In the genomic region with DNA sequence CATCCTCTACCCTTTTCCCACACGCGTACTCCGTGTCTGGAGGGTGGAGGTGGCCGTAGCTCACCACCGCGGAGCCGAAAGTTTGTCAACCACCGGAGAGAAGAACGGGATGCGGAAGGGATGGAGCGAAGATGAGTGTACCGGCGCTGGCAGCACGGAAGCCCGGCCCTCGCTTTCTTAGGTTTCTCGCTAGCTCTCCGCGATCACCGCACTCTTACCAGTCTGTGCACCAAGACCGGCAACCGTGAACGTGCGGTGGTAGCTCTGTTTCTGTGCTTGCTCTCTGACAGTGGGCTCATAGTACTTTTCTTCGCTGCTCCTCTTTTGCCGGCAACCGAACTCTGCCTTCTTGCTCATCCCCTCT, we compare ENCODE assay signal across 8 mouse cellular contexts. TPM values are rescaled to one million over a fixed set of nuclear protein-coding genes. Genes with fewer than 3 reads are reported as not detected.
DNase-seq lines count a peak whose midpoint lies in the region; ATAC-seq lines count a peak whose summit lies in the region.

No protein-coding gene starts in this region.

- WGBS in lung, embryonic 16.5 days = under 1% methylated on average over 27 of the region's 27 CpGs
- under 1% methylated on average over 27 of the region's 27 CpGs for whole genome bisulfite sequencing in limb, embryonic 10.5 days
- WGBS in neural tube, embryonic 15.5 days = 0% methylated on average over 27 of the region's 27 CpGs

- H3K4me3 ChIP-seq in lung, embryonic 16.5 days (ENCODE audit: low read length) = peak overlapping the region; percentile 91
- peak overlapping the region; percentile 79 for H3K4me3 ChIP-seq in limb, embryonic 10.5 days
- H3K4me3 ChIP-seq in neural tube, embryonic 15.5 days (replicated peaks) = peak overlapping the region; percentile 87

- peak overlapping the region; percentile 98 for H3K27ac ChIP-seq in lung, embryonic 16.5 days (ENCODE audit: low read length)
- H3K27ac ChIP-seq in limb, embryonic 10.5 days = peak overlapping the region; percentile 87
- peak overlapping the region; percentile 93 for H3K27ac ChIP-seq in neural tube, embryonic 15.5 days (replicated peaks)

- H3K36me3 ChIP-seq in lung, embryonic 16.5 days (ENCODE audit: control insufficient read depth, insufficient read depth, low read length) = no peaks in the 10 kb centered on the region
- no peaks in the 10 kb centered on the region for H3K36me3 ChIP-seq in limb, embryonic 10.5 days
- H3K36me3 ChIP-seq in neural tube, embryonic 15.5 days = no peaks in the 10 kb centered on the region

- no peak for DNase-seq in lung, adult 18-20 months
- DNase-seq in limb, embryonic 10.5 days (ENCODE audit: low spot score) = no peak
- no peak for DNase-seq in left cerebral cortex, adult 18-20 months (ENCODE audit: low spot score in 2 of 2)
- DNase-seq in thymus, postnatal 0 days (ENCODE audit: low spot score) = no peak
- no peak for DNase-seq in left cerebral cortex, postnatal 36 days (ENCODE audit: low spot score in 2 of 2)

- H3K9me3 ChIP-seq in lung, embryonic 16.5 days (ENCODE audit: control insufficient read depth, low read length) = no peaks in the 10 kb centered on the region
- H3K9me3 ChIP-seq in limb, embryonic 10.5 days (replicated peaks) = no peaks in the 10 kb centered on the region
- H3K9me3 ChIP-seq in neural tube, embryonic 15.5 days (replicated peaks) = no peaks in the 10 kb centered on the region

- peaks cover 23% of the 10 kb centered on the region for H3K4me1 ChIP-seq in lung, embryonic 16.5 days (replicated peaks; ENCODE audit: control insufficient read depth, insufficient read depth, low read length)
- peaks cover 30% of the 10 kb centered on the region for H3K4me1 ChIP-seq in limb, embryonic 10.5 days
- H3K4me1 ChIP-seq in neural tube, embryonic 15.5 days = peaks cover 32% of the 10 kb centered on the region

- no peaks in the 10 kb centered on the region for H3K27me3 ChIP-seq in lung, embryonic 16.5 days (ENCODE audit: control insufficient read depth, insufficient read depth, low read depth, low read length)
- H3K27me3 ChIP-seq in limb, embryonic 10.5 days (ENCODE audit: low read depth, poor library complexity, severe bottlenecking) = no peaks in the 10 kb centered on the region
- peaks cover 3% of the 10 kb centered on the region; the same call in 1 of the 2 replicates for H3K27me3 ChIP-seq in neural tube, embryonic 15.5 days (replicated peaks)

- peak overlapping the region; percentile 60 for H3K4me2 ChIP-seq in lung, embryonic 16.5 days (ENCODE audit: low read depth, low read length)
- peak overlapping the region; percentile 87 for H3K4me2 ChIP-seq in neural tube, embryonic 15.5 days

- intact Hi-C loops in left cerebral cortex, postnatal 36 days (cut with DNase I) = no loop called here

- peak; percentile 26 for ATAC-seq in lung, embryonic 16.5 days (ENCODE audit: low read depth)
- 0 out of 2 replicates have a peak, but pooled peaks have one; percentile 14 for ATAC-seq in erythroid progenitor cell, adult 5-6 weeks (replicated peaks; ENCODE audit: low FRiP score, poor library complexity, severe bottlenecking)
- peak; percentile 70 for ATAC-seq in neural tube, embryonic 15.5 days (ENCODE audit: low FRiP score)

- peak overlapping the region; percentile 86 for H3K9ac ChIP-seq in lung, embryonic 16.5 days (ENCODE audit: low read length)
- H3K9ac ChIP-seq in neural tube, embryonic 15.5 days (replicated peaks) = peak overlapping the region; percentile 66

RNA-seq across cellular contexts. Expression of a gene that starts 0.5 kb away (rescaled TPM):
- 65.4 and 65.6 TPM in 2 replicates for polyA plus RNA-seq in lung, embryonic 16.5 days (2015; fragmentation: Nextera tagmentation; extraction: Ambion mirVana)
- total RNA-seq in erythroid progenitor cell, adult 5-6 weeks (2015; ENCODE audit: low replicate concordance) = 4.2 and 5.8 TPM in 2 replicates
- 3.4 and 4.0 TPM in 2 replicates for total RNA-seq in erythroid progenitor cell, adult 5-6 weeks (2017; ENCODE audit: low replicate concordance)
- polyA plus RNA-seq in limb, embryonic 10.5 days (2016; fragmentation: Nextera tagmentation; extraction: Ambion mirVana) = 25.6 and 30.3 TPM in 2 replicates
- 21.9 and 28.3 TPM in 2 replicates for polyA plus RNA-seq in neural tube, embryonic 15.5 days (2015; fragmentation: Nextera tagmentation; extraction: Ambion mirVana)
- 10 to 100 TPM; 18.2 to 20.1 TPM for total RNA-seq in left cerebral cortex, adult 18-20 months (2021)
- polyA plus RNA-seq in thymus, postnatal 0 days (2015; fragmentation: Nextera tagmentation; extraction: Ambion mirVana) = 49.5 and 50.5 TPM in 2 replicates
- 10 to 100 TPM; 16.7 to 17.4 TPM for total RNA-seq in left cerebral cortex, postnatal 36 days (2021)

RNA-seq across cellular contexts. Expression of a gene that starts 10.5 kb away (rescaled TPM):
- 0.23 and 0.28 TPM in 2 replicates for polyA plus RNA-seq in lung, embryonic 16.5 days (2015; fragmentation: Nextera tagmentation; extraction: Ambion mirVana)
- total RNA-seq in erythroid progenitor cell, adult 5-6 weeks (2015; ENCODE audit: low replicate concordance) = not detected in 2 replicates
- not detected in 2 replicates for total RNA-seq in erythroid progenitor cell, adult 5-6 weeks (2017; ENCODE audit: low replicate concordance)
- polyA plus RNA-seq in limb, embryonic 10.5 days (2016; fragmentation: Nextera tagmentation; extraction: Ambion mirVana) = not detected in 2 replicates
- 0.14 and 0.22 TPM in 2 replicates for polyA plus RNA-seq in neural tube, embryonic 15.5 days (2015; fragmentation: Nextera tagmentation; extraction: Ambion mirVana)
- total RNA-seq in left cerebral cortex, adult 18-20 months (2021) = under 1 TPM in 1 of 2 experiments, not detected in 1; 0.09 TPM
- not detected in 2 replicates for polyA plus RNA-seq in thymus, postnatal 0 days (2015; fragmentation: Nextera tagmentation; extraction: Ambion mirVana)
- under 1 TPM in 1 of 2 experiments, not detected in 1; 0.10 TPM for total RNA-seq in left cerebral cortex, postnatal 36 days (2021)

Comparison
In these comparisons a context has a peak if more than half of its experiments do, and no peak if none do; other contexts are left out.
1. ATAC-seq: peak in every context shown above with its lines; median percentile 70 in neural tube, embryonic 15.5 days; 26 in lung, embryonic 16.5 days; 14 in erythroid progenitor cell, adult 5-6 weeks.